Mouse (Mus musculus) urinary bladder, postnatal 10 days (tissue): ENCODE measurements around the gene Prkd2.

Source experiments
- DNase-seq: peaks from one replicate; pipeline ENCODE4 v3.0.0; 2022; ENCODE audit warnings: low spot score

The Prkd2 gene

DNA sequence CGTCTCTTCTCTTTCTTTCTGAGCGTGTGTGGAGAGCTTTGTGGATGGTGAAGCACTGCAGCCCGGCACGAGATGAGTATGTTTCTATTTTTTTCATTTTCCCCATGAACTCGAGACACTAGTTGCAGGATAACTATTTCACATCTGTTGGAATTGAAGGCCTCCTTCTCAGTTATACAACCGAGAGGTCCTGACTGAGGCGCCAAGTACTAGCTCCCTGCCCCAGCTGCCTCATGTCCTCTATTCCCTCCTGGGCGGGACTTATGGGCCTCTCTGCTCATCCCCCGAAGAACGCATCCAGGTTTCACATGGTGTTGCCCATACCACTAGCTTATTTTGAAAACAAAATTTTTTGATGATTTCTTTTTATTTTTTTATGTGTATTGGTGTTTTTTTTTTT is 52.8 kb downstream of the Prkd2 start:
- no peak for DNase-seq

DNA sequence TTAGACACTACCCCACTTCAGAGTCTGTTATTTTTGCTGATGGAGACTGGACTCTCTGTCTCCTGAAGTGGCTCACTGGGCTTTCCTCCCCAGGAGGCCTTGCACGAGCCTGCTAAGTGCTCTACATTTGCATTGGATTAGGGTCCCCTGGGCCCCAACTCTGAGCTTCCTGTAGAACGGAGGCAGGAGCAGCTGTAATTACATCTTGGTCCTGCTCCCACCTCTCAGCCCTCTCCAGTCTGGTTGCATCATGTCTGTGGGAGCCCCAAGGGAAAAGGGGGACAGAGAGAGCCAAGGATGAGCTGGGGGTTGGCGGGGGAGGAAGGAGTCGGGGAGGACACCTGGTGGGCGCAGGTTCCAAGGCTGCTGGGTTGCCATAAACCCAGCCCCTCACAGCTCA is 57.8 kb downstream of the Prkd2 start:
- DNase-seq, result no peak

DNA sequence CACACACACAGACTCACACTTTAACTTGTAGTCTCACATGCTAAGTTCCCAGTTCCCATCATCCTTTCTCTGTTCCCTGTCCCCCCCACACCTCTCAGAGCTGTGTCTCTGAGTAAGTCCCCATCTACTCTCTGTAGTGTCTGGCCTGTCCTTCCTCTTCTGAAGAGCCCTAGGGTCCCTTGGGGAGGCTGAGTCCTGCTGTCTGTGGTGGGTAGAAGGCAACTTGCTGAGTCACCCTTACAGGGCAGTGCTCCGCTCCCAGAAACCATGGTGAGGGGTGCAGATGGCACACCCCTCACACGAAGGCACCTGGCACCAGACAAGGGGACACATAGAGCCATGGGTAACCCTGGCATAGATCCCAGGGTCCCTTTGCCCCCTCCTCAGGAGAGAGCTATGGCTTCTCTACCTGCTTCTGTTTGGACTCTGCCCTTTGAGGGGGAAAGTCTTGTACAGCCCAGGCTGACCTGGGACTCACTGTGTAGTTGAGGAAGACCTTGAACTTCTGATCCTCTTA is 60.8 kb downstream of the Prkd2 start:
- no peak for DNase-seq

- no peak for DNase-seq
Measured at GRCm38 (mm10) chr7:16904120-16904675, 61.5 kb downstream of the Prkd2 start.

DNA sequence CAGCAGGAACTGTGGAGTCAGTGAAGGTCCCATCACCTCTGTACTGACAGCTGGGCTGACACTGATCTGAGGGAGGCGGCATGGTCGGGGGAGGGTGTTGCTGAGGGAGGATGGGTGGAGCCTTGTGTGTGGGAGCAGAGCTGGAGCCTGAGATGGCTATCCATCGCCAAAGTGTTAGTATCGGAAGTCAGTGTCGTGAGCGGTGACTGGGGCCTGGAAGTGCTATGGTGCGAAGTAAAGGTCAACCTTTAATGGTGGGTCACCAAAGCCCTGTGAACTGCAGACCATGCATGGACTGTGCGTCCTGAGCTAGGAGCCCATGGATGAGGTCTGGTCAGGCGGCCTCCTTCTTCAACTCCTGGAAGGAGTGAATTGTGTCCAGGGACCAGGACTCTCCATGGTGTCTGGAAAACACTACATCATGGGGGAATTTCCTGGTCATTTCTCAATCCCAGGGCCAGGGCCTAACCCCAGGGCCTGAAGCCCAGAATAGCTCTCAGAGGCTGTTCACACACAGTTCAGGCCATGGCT is 62.9 kb downstream of the Prkd2 start:
- no peak for DNase-seq

DNA sequence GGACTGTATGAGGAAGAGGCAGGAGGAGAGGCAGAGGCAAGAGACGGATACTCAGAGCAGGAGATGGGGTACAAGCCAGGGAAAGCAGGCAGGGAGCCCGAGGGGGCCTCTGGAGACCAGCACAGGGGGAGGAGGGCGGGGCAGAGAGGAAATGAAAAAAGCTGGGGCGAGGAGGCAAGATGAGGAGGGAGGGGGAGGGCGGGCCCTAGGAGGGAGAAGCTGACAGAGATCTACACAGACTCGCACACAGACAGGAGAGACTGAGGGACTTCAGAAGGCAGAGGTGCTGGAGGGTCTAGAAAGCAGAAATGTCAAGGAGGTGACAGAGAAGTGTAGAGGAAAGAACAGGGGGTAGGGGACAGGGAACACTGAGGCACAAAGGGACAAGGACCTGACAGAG is 63.6 kb downstream of the Prkd2 start, which contains the start of gene Ptgir:
Ptgir (plus strand) TSS at position 210 of the 400 bp plus-strand sequence.
- DNase-seq, result no peak

DNA sequence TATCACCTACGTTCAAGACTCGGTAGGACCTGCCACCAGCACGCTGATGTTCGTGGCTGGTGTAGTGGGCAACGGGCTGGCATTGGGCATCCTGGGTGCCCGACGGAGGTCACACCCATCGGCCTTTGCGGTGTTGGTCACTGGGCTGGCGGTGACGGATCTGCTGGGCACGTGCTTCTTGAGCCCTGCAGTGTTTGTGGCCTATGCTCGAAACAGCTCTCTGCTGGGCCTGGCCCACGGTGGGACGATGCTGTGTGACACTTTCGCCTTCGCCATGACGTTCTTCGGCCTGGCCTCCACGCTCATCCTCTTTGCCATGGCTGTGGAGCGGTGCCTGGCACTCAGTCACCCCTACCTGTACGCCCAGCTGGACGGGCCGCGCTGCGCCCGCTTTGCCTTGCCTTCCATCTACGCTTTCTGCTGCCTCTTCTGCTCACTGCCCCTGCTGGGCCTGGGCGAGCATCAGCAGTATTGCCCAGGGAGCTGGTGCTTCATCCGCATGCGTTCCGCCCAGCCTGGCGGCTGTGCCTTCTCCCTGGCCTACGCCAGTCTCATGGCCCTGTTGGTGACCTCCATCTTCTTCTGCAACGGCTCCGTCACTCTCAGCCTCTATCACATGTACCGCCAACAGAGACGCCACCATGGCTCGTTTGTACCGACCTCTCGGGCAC is 64.3 kb downstream of the Prkd2 start:
- no peak for DNase-seq

DNA sequence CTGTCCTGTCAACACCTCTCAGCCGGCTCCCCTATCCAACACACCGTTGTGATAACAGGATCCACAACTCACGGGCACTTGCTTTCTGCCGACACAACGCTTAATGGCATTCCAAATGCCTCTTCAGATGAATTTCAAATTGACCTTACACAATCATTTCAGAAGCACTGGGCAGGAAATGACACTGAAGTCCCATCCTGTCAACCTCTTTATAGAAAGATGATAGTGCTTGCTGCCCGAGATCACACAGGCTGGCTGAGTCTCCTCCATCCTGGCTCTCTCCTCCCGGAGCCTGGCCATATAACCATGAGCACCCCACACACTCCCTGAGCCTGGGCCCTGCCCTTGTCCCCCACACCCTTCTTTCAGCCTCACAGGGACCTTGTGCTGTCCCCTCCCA is 65.1 kb downstream of the Prkd2 start:
- no peak for DNase-seq

DNA sequence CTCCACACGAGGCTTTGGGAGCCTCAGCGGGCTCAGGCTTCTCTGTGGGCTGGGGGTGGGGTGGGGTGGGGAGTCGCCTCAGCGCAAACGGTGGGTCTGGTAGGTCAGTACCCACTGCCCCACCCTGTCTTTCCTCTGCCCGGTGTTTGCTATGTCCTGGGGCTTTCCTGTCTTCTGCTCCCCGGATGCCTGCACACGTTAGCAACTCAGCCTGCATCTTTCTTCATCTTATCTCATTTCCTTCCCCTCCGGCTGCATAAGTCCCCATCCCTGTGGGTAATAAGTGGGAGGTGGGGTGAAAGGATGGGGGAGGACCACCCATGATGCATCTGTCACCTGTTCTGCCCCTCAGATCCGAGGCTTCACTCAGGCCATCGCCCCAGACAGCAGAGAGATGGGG is 65.7 kb downstream of the Prkd2 start:
- no peak for DNase-seq

DNA sequence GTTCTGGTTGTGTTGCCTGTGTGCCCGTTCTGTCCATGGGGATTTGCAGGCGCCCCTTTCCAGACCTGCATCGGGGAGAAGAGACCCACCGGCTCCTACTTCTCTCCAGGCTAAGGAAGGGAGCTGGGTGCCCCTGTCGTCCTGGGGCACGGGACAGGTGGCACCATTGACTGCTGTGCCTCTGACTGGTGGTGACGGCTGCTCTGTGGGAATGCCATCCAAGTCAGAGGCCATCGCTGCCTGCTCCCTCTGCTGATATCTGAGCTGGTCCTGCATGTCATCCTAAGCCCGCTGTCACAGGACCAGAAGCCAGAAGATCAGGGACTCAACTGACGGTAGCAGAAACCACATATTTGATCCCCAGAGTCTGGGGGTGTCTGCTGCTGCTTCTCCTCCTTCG is 66.2 kb downstream of the Prkd2 start:
- DNase-seq, result no peak

DNA sequence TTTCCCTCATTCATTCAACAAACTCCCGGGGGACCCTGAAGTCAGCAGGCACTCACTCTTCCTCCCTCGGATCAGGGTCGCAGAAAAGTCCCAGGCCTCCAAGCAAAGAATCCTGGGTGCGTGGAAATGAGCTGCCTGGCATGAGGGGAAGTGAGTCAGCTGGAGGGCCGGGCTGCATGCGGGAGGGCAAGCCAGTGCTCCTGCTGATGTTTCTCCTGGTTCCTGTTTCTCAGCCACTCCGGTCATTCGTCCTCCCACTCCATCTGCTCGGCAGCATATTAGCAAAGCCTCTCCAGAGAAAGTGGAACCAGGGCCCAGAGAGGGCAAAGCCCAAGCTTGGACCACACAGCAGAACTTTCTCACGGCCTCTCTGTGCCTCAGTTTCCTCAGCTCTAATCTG is 67.2 kb downstream of the Prkd2 start:
- DNase-seq, result no peak

DNA sequence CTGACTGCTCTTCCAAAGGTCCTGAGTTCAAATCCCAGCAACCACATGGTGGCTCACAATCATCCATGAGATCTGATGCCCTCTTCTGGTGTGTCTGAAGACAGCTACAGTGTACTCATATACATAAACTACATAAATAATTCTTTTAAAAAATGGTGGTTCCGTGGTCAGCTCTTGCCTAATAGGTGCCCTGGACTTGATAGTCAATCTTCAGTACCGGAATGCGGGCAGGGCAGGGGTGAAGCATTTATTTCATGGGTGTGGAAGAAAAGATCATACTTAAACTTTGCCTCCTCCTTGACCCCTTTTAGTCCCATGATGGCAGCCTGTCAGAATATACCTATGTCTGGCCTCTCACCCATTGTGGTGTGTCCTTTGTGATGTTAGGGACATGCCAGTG is 69.2 kb downstream of the Prkd2 start:
- no peak for DNase-seq

DNA sequence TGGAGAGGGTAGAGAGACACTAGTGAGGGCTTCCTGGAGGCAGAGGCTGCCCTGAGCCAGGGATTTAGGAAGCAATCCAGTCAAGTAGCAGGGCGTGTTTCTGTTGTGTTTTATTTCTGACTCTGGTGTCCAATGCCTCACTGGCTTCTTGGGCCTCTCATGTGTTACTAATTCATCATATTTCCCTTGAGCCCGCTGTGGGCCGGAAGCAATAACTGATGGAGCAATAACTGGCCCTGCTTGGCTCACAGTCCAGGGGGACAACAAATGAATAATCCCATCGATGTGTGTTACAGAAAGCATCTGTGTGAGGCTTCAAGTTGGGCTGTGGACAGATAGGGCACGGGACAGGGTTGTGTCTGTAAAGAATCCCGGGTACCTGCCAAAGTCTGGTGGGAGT is 69.7 kb downstream of the Prkd2 start:
- no peak for DNase-seq

GRCm38 (mm10) chr7:16913806-16914452 is 71.2 kb downstream of the Prkd2 start:
- no peak for DNase-seq

GRCm38 (mm10) chr7:16914453-16915343 is 72.0 kb downstream of the Prkd2 start:
- DNase-seq, result no peak

- no peak for DNase-seq
Measured at GRCm38 (mm10) chr7:16915461-16916340, 73.0 kb downstream of the Prkd2 start.

GRCm38 (mm10) chr7:16916342-16917265 is 73.9 kb downstream of the Prkd2 start:
- no peak for DNase-seq

DNA sequence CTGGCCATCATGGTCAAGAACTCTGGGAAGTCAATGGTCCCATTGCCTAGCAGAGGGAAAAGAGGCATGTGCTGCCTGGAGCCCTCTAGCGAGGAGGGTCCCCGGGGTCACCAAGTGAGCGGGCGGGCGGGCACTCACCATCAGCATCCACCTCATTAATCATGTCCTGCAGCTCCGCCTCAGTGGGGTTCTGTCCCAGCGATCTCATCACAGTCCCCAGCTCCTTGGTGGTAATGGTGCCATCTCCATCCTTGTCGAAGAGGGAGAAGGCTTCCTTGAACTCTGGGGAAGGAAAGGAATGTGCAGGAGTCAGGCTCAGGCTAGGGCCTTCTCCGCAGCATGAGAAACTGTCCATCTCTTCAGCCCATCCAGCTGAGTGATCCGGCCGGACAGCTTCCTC is 74.7 kb downstream of the Prkd2 start:
- no peak for DNase-seq

- no peak for DNase-seq
Measured at GRCm38 (mm10) chr7:16918014-16918413, 75.3 kb downstream of the Prkd2 start.

DNA sequence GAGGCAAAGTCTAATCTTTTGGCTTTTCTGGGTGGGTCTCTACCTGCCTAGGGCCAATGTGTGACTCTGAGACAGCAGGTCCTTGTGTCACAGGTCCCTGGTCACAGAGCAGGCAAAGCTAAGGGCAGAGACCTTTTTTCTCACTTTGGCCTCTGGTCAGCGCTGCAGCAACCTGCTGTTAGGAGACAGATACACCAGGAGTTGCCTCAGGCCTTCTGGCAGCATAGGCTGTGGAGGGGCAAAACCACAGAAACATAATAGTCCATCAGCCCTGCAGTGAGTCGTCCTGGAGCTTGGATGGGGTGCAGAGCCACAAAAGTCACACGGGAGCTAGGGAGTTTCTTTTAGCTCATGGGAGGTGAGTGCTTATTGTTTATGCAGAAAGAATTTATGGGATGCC is 76.0 kb downstream of the Prkd2 start:
- DNase-seq, result no peak
